In genomic region chr9:69779996-69780395, GRCm38 (mm10) we compare ENCODE assay signal across 32 mouse cellular contexts. TPM values are rescaled to one million over a fixed set of nuclear protein-coding genes. Genes with fewer than 3 reads are reported as not detected.
"Had no signal": no experiment of that assay in that cellular context is flagged by ENCODE, and none has a peak within 500 bp of the region (broad histone marks: within the 10 kb centered on the region; RNA-seq: fewer than 3 reads in every experiment).

No protein-coding gene starts in this region.

- H3K4me3 ChIP-seq: embryonic facial prominence, embryonic 10.5 days; embryonic facial prominence, embryonic 12.5 days; embryonic facial prominence, embryonic 13.5 days; embryonic facial prominence, embryonic 15.5 days; erythroblast, embryonic 14.5 days; forebrain, embryonic 10.5 days; forebrain, embryonic 12.5 days; forebrain, embryonic 13.5 days; forebrain, embryonic 15.5 days; gastrocnemius, adult 2 months; heart, adult 2 months had no signal

- H3K4me2 ChIP-seq: embryonic facial prominence, embryonic 12.5 days; embryonic facial prominence, embryonic 13.5 days; embryonic facial prominence, embryonic 15.5 days; forebrain, embryonic 12.5 days; forebrain, embryonic 13.5 days; forebrain, embryonic 15.5 days had no signal

- H3K4me1 ChIP-seq: embryonic facial prominence, embryonic 10.5 days; embryonic facial prominence, embryonic 12.5 days; embryonic facial prominence, embryonic 13.5 days; embryonic facial prominence, embryonic 15.5 days; forebrain, embryonic 10.5 days; forebrain, embryonic 12.5 days; forebrain, embryonic 13.5 days; forebrain, embryonic 15.5 days had no signal

- H3K9ac ChIP-seq: embryonic facial prominence, embryonic 12.5 days; embryonic facial prominence, embryonic 13.5 days; embryonic facial prominence, embryonic 15.5 days; forebrain, embryonic 12.5 days; forebrain, embryonic 13.5 days; forebrain, embryonic 15.5 days; forebrain, postnatal 0 days had no signal

- DNase-seq: cerebellum, adult 2 months; cerebellum, adult 8-10 months; cerebellum, adult 9-10 months; cerebellum, adult 9-11 months; cerebellum, postnatal 10 days; cerebellum, postnatal 14 days; cerebellum, postnatal 25 days; cerebellum, postnatal 36 days; embryo, embryonic 11 days; forebrain, postnatal 0 days; gastrocnemius, adult 2 months; gastrocnemius, postnatal 10 days; gastrocnemius, postnatal 14 days; gastrocnemius, postnatal 25 days; gastrocnemius, postnatal 36 days; heart, adult 18-20 months; heart, adult 2 months had no signal

- H3K27ac ChIP-seq: embryonic facial prominence, embryonic 10.5 days; embryonic facial prominence, embryonic 12.5 days; embryonic facial prominence, embryonic 13.5 days; embryonic facial prominence, embryonic 15.5 days; forebrain, embryonic 10.5 days; forebrain, embryonic 12.5 days; forebrain, embryonic 13.5 days; forebrain, embryonic 15.5 days; gastrocnemius, adult 2 months; heart, adult 2 months had no signal

- H3K36me3 ChIP-seq: embryonic facial prominence, embryonic 10.5 days; embryonic facial prominence, embryonic 12.5 days; embryonic facial prominence, embryonic 13.5 days; embryonic facial prominence, embryonic 15.5 days; forebrain, embryonic 10.5 days; forebrain, embryonic 12.5 days; forebrain, embryonic 15.5 days had no signal

- ATAC-seq: forebrain, embryonic 13.5 days; forebrain, embryonic 14.5 days; forebrain, embryonic 15.5 days; forebrain, embryonic 16.5 days; forebrain, postnatal 0 days had no signal

- H3K9me3 ChIP-seq: embryonic facial prominence, embryonic 10.5 days; embryonic facial prominence, embryonic 12.5 days; embryonic facial prominence, embryonic 13.5 days; embryonic facial prominence, embryonic 15.5 days; forebrain, embryonic 10.5 days; forebrain, embryonic 12.5 days; forebrain, embryonic 13.5 days; forebrain, embryonic 15.5 days had no signal

RNA-seq across cellular contexts. Expression of gene Foxb1, which starts 19.3 kb away (rescaled TPM):
- polyA plus RNA-seq: cortical plate, adult 2 months; embryonic facial prominence, embryonic 14.5 days; embryonic facial prominence, embryonic 15.5 days; erythroblast, embryonic 14.5 days; frontal cortex, adult 2 months; gonadal fat pad, adult 2 months; heart, adult 2 months had no signal
